Mouse (Mus musculus) spleen, postnatal 0 days (tissue): ENCODE results near the gene Rpp25. TPM values are rescaled to one million over a fixed set of nuclear protein-coding genes. Genes with fewer than 3 reads are reported as not detected.

Experiments used
- polyA plus RNA-seq: library from polyadenylated mRNA; unstranded; fragments of >200 nt; fragmentation: Nextera tagmentation; extraction: Ambion mirVana; gene quantifications from 2 replicates; pipeline ENCODE4 v1.2.1, GENCODE M21; 2015

Gene Rpp25
- 3.1 and 3.6 TPM in 2 replicates for polyA plus RNA-seq

DNA sequence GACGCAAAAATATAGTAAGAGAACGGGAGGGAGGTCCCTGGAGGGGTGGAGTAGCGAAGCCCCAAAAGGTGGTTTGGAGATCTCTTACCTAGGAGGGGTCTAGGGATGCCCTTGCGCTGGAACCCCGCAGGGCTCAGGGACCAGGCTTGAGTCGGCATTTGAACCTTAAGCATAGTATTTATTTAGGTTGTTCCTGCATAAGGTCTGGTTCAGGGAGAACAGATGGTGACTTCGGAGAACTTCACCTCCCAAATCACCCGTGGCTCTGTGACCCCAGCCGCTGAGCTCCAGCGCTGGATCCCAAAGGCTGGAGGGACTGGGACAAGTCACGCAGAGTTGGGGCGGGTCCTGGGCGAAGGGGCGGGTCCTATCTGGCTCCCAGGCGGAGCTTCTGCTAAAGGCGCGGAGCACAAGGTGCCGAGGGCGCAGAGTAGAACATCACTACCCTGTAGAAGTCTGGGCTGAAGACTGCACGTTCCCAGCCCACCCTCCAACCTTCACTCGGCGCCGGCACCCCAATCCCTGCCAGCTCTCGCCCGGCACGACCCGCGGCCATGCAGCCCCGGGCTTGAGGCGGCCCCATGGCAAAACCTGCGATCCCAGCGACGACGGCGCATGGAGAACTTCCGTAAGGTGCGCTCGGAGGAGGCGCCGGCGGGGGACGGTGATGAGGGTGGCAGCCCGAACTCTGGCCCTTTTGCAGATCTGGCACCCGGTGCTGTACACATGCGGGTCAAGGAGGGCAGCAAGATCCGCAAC, at the start of gene Rpp25:
Gene Rpp25 (plus strand): TSS at position 405 of the 759 bp plus-strand sequence.

DNA sequence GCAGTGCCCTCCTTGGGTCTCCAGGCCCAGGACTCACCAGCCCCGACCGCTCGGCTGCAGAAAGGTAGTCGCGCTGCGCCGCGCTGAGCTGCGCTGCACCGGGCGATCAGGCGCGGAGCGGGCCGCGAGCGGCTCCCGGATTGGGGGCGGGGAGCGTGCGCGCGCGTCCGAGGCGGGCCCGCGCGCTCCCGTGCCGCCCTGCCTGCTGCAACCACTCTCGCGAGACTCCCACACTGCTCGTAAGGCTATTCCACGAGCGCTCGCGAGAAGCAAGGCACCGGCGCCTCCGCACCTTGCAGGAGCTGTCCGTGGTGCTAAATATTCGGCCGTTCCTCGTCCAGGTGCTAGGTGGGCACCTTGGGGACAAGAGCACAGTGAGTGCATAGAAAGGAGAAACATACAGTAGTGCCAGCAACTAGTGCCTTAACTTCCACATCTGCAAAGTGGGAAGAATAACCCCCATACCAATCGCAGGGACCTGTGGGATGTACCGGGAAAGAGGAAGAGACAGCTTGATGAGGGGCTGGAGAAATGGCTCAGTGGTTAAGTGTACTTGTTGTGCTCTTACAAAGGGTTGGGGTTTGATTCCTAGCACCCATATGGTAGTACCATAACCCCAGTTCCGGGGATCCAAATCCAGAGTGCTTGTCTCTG, 35.8 kb upstream of the Rpp25 start, which contains the start of gene Scamp5:
Gene Scamp5 (minus strand): TSS at position 165 of the 654 bp plus-strand sequence.

GRCm38 (mm10) chr9:57521056-57521911, 17.5 kb downstream of the Rpp25 start, which contains the start of gene Cox5a:
TSS of gene Cox5a (plus strand) at chr9:57521274.

GRCm38 (mm10) chr9:57537044-57537727, 33.4 kb downstream of the Rpp25 start, which contains the start of gene Fam219b:
TSS of gene Fam219b (plus strand) at chr9:57537528.

DNA sequence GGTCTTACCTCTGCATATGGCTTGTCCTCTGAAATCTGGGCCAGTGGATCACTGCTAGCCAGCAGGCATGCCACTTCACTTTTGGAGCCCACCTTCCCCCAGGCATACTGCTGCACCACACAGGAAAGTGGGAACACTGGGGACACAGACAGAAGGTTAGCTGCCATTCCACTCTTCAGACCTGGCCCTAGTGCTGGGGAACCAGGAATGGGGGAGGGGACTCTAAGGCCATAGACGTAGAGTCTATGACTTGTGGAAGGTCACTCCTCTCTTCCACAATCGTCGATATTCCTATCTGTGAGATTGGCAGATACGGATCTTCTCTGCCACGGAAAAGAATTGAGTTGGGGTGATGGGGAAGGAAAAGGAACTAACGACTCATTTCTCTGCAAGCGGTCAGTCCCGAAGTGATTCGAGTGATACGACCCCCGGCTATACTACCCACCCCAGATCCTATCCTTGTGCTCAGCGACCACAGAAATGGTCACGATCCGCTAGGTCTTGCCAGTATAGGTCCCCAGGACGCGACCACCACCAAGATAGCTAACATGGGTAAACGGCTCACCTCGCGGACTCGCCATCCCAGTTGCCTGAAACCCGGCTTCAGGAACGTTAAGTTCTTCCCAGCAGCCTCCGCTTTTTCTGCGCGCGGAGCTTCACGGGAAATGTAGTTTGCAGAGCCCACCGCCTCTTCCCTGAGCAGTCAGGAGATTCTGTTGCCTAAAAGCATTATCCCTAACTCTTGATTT, 48.5 kb downstream of the Rpp25 start, which contains the start of gene Mpi:
Gene Mpi (minus strand): TSS at position 625 of the 749 bp plus-strand sequence.

Other genes starting within 250 kb of the Rpp25 start
- 16.2 and 17.1 TPM in 2 replicates for gene 1700017B05Rik, start 241.4 kb upstream of the Rpp25 start, polyA plus RNA-seq
- gene Ppcdc, start 63.9 kb upstream of the Rpp25 start, polyA plus RNA-seq = 17.4 and 22.6 TPM in 2 replicates
- 4.5 and 6.0 TPM in 2 replicates for gene Scamp5, start 36.0 kb upstream of the Rpp25 start, polyA plus RNA-seq
- 414 and 442 TPM in 2 replicates for gene Cox5a, start 17.2 kb downstream of the Rpp25 start, polyA plus RNA-seq
- 9.5 and 11.1 TPM in 2 replicates for gene Fam219b, start 33.5 kb downstream of the Rpp25 start, polyA plus RNA-seq
- 8.7 and 12.2 TPM in 2 replicates for gene Mpi, start 48.7 kb downstream of the Rpp25 start, polyA plus RNA-seq
- 39.3 and 50.4 TPM in 2 replicates for gene Scamp2, start 56.9 kb downstream of the Rpp25 start, polyA plus RNA-seq
- gene Ulk3, start 85.4 kb downstream of the Rpp25 start, polyA plus RNA-seq = 4.7 and 6.4 TPM in 2 replicates
- gene Cplx3, start 102.3 kb downstream of the Rpp25 start, polyA plus RNA-seq = not detected in 2 replicates
- gene Lman1l, start 116.7 kb downstream of the Rpp25 start, polyA plus RNA-seq = not detected in 2 replicates
- gene Csk, start 149.6 kb downstream of the Rpp25 start, polyA plus RNA-seq = 31.6 and 33.8 TPM in 2 replicates
- gene Cyp1a2, start 179.7 kb downstream of the Rpp25 start, polyA plus RNA-seq = not detected in 2 replicates
- 0.04 and 0.16 TPM in 2 replicates for gene Cyp1a1, start 183.9 kb downstream of the Rpp25 start, polyA plus RNA-seq
- 16.2 and 17.0 TPM in 2 replicates for gene Edc3, start 204.5 kb downstream of the Rpp25 start, polyA plus RNA-seq